Mouse (Mus musculus) myocyte (in vitro differentiated cells): ENCODE results near the gene Ptcd3.

Experiments used
- CEBPB ChIP-seq: IDR thresholded peaks from 2 replicates; pipeline ENCODE4 v1.6.1; 2011; ENCODE audit warnings: mild to moderate bottlenecking, moderate library complexity; ENCODE audit not compliant: poor library complexity, insufficient read depth, severe bottlenecking
- E2F4 ChIP-seq: IDR thresholded peaks from one replicate; pipeline ENCODE4 v1.6.1; 2011; ENCODE audit warnings: mild to moderate bottlenecking, control low read depth, moderate library complexity; ENCODE audit not compliant: insufficient read depth
- MAX ChIP-seq: IDR thresholded peaks from one replicate; pipeline ENCODE4 v1.6.1; 2011; ENCODE audit warnings: low read depth, mild to moderate bottlenecking, control low read depth
- MYOD1 ChIP-seq, 3 experiments: IDR thresholded peaks; one replicate each; pipeline ENCODE4 v1.6.1; 2011; ENCODE audit warnings: control low read depth in 2 of 3, low read depth in 2 of 3, mild to moderate bottlenecking in 2 of 3, moderate library complexity in 1 of 3; ENCODE audit not compliant: insufficient read length in 2 of 3, control insufficient read depth in 1 of 3
- MYOG ChIP-seq, 3 experiments: IDR thresholded peaks; one replicate each; pipeline ENCODE4 v1.6.1; 2011; ENCODE audit warnings: control low read depth in 2 of 3, low read depth in 2 of 3, mild to moderate bottlenecking in 2 of 3; ENCODE audit not compliant: insufficient read length in 2 of 3, control insufficient read depth in 1 of 3, insufficient read depth in 1 of 3
- POLR2A ChIP-seq: IDR thresholded peaks from one replicate; pipeline ENCODE4 v1.6.1; 2011; ENCODE audit warnings: low read depth, mild to moderate bottlenecking, control low read depth, moderate library complexity; ENCODE audit not compliant: insufficient read length
- POLR2AphosphoS2 ChIP-seq: IDR thresholded peaks from one replicate; pipeline ENCODE4 v1.6.1; 2011; ENCODE audit warnings: low read depth, control low read depth; ENCODE audit not compliant: insufficient read length
- USF1 ChIP-seq: IDR thresholded peaks from one replicate; pipeline ENCODE4 v1.6.1; 2011; ENCODE audit warnings: low read depth, mild to moderate bottlenecking, control low read depth, moderate library complexity

- no peak for TF ChIP-seq MAX
- TF ChIP-seq POLR2A = no peak
- no peak for TF ChIP-seq E2F4
- no peak for TF ChIP-seq MYOD1 (IDR thresholded peaks at IDR 0.05; ENCODE audit: control insufficient read depth in 1 of 3, insufficient read length in 2 of 3, low read depth in 2 of 3)
- no peak for TF ChIP-seq USF1
- TF ChIP-seq MYOG (IDR thresholded peaks at IDR 0.05; ENCODE audit: control insufficient read depth in 1 of 3, insufficient read depth in 1 of 3, insufficient read length in 2 of 3, low read depth in 2 of 3) = no peak
- no peak for TF ChIP-seq CEBPB
- TF ChIP-seq POLR2AphosphoS2 = no peak
These were observed 71.7 kb downstream of the Ptcd3 start for GRCm38 (mm10) chr6:71836811-71837210.
